Mouse (Mus musculus): ENCODE data around the gene Ctf2. TPM values are rescaled to one million over a fixed set of nuclear protein-coding genes. Genes with fewer than 3 reads are reported as not detected.

Ctf2 gene
- polyA plus RNA-seq, 1 experiment from 2014 or later, result 0.19 TPM

DNA sequence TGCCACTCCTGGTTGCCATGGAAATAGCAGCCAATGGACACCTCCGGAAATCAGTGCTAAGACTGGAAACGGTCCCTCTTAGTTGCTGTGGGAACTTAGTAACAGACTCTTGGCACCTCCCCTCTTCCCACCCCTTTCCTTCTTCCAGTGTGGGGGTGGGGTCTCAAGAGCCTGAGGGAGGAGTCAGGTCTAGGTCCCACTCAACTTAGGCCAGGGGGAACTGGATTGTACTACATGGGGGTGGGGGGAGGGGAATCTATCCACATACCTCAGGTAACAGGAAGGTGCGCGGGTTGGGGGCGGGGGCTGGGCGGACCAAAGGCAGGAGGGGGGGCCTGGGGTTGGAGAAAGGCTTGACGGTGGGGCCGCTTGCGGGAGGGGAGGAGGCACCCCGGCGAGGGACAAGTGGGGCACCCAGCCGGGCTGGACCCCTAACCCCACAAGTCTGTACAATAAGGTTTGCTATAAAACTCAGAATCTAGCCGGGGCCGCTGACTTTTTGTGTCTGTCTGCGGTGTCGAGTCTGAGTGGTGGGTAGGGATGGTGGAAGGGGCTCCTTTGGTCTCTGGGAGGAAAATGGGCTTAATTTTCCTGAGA lies 37.1 kb upstream of the Ctf2 start:
- Histone ChIP-seq H3K27me3 (replicated peaks; ENCODE audit: low read depth, poor library complexity, severe bottlenecking) (no peaks in the 10 kb centered on the region), H3K4me1 (peaks cover 45% of the 10 kb centered on the region), H3K27ac (replicated peaks) (peak overlapping the region; percentile 95), H3K9me3 (no peaks in the 10 kb centered on the region), H3K4me3 (peak overlapping the region; percentile 77), H3K36me3 (replicated peaks) (peaks cover 45% of the 10 kb centered on the region)
- DNase-seq (ENCODE audit: low spot score), result peak; percentile 91
- WGBS, result under 1% methylated on average over 16 of the region's 16 CpGs

DNA sequence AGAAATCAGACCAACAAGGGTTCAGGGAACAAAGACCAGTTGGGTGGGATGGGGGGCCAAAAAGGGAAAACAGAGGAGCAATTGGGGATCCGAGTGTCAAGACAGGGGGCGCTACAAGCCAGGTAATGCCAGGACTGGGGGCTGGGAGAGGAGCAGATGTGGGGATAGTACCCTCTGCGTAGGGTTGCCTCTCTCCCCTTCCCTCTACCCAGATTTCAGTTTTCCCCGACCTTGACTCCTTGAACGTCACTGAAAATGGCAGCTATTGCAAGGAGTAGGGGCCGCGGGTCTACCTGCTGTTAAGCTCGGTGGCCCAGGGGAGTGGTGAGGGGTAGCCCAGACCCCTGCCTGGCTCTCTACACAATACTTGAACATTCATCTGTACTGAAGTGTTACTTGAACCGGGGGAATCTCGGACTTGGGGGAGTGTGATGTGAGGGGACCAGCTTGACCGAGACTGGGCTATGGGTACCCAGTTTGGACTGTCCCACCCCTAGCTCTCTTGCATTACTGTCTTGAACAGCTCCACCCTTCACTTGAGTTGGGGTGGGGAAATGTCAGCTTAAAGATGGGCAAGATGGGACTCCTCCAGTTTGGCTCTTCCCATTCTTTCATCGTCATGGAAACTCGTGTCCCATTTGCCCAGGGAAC lies 36.5 kb upstream of the Ctf2 start:
- no peak for DNase-seq (ENCODE audit: low spot score)
- no peaks in the 10 kb centered on the region for H3K27me3 ChIP-seq (replicated peaks; ENCODE audit: low read depth, poor library complexity, severe bottlenecking)
- peak overlapping the region; percentile 77 for H3K4me3 ChIP-seq

DNA sequence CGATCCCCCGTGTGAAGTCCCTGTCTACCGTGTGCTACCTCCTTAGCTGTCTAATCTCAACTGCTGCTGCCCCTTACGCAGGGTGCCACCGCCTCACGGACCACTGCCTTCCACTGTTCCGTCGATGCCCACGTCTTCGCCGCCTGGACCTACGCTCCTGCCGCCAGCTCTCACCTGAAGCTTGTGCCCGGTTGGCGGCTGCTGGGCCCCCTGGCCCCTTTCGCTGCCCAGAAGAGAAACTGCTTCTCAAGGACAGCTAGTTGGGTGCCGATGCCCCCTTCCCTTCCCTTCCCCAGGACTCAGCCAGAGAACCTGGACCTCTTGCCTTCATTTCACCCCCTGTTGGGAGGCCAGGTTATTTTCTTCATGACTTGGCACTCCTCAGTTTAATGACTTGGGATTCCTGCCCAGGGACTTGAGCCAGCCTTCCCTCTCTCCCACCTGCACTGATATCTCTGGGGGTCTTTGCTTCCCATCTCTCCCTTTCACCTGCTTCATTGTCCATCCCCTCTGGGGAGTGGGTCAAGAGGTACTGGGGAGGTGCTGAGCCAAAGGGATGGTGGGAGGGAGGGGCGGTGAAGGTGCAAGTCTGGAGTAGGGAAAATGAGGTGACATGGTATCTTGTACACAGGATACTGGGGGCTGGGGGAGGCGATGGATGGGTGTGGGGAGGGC lies 35.8 kb upstream of the Ctf2 start:
- Histone ChIP-seq H3K9me3 (no peaks in the 10 kb centered on the region), H3K4me3 (peak overlapping the region; percentile 77; the same call in 1 of the 2 replicates), H3K36me3 (replicated peaks) (peaks cover 57% of the 10 kb centered on the region), H3K27ac (replicated peaks) (0 out of 2 replicates have a peak overlapping the region, but pooled peaks have one; percentile 37), H3K27me3 (replicated peaks; ENCODE audit: low read depth, poor library complexity, severe bottlenecking) (no peaks in the 10 kb centered on the region), H3K4me1 (peaks cover 39% of the 10 kb centered on the region)
- WGBS, result 92% methylated on average over 19 of the region's 19 CpGs
- DNase-seq (ENCODE audit: low spot score), result no peak

More for the DNA sequence above, 36.5 kb upstream of the Ctf2 start:
- WGBS, result 51% methylated on average over 13 of the region's 13 CpGs
- H3K27ac ChIP-seq (replicated peaks), result peak overlapping the region; percentile 37
- no peaks in the 10 kb centered on the region for H3K9me3 ChIP-seq
- H3K4me1 ChIP-seq, result peaks cover 39% of the 10 kb centered on the region
- H3K36me3 ChIP-seq (replicated peaks), result peaks cover 52% of the 10 kb centered on the region

DNA sequence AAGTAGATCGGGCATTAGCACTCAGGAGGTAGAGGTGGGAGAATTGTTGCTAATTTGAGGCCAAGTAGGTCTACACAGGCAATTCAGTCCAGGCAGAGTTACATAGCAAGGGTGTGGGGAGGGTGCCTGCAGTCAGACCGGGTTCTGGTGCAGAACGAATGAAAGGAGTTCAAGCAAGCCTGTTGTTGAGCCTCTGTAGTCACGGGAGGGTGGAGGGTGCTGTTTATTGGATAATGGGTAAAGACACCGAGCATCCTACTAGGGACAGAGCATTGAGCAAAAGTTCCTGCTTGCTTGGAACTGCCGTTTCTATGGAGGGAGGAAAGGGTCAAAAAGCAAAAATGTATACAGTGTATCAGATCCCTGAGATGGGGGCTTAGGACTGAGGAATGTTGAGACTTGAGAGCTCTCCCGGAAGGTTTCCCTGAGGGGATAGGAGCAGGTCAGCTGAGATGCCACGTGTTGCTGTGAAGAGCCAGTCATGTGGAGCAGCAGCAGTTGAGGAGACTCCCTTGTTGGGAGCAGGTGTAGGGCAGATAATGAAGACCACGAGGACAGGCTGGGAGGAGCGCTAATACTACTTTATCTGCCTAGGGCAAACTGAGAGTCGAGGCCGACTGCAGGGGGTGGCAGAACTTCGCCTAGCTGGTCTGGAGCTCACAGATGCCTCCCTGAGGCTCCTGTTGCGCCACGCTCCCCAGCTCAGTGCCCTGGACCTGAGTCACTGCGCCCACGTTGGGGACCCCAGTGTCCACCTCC lies 35.1 kb upstream of the Ctf2 start:
- H3K4me3 ChIP-seq, result no peak overlapping the region

DNA sequence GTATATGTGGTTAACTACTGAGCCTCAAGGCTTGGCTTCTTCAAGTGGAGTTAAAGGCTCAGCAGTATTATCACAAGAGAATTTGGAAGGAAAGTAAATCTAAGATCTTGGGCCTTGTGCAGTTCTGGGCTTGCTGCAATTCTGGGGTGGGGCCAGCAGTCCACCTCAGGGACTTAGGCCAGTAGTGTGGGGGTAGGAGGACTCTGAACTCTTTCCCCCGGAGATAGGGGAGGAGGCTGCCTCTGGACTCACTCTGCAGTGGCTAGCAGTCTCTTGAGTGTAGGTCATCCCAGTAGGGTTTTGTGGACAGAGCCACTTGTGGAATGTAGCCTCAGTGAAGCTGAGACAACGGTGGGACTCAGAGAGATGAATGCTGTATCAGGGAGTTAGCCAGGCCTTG lies 33.8 kb upstream of the Ctf2 start:
- H3K36me3 ChIP-seq (replicated peaks), result peaks cover 77% of the 10 kb centered on the region
- H3K4me1 ChIP-seq, result peaks cover 31% of the 10 kb centered on the region
- no peaks in the 10 kb centered on the region for H3K27me3 ChIP-seq (replicated peaks; ENCODE audit: low read depth, poor library complexity, severe bottlenecking)
- WGBS, result 85% methylated on average over 2 of the region's 2 CpGs
- H3K27ac ChIP-seq (replicated peaks), result no peak overlapping the region
- no peaks in the 10 kb centered on the region for H3K9me3 ChIP-seq
- no peak for DNase-seq (ENCODE audit: low spot score)
- H3K4me3 ChIP-seq, result no peak overlapping the region

More for the DNA sequence above, 35.1 kb upstream of the Ctf2 start:
- Histone ChIP-seq H3K4me1 (peaks cover 39% of the 10 kb centered on the region), H3K9me3 (no peaks in the 10 kb centered on the region), H3K27ac (replicated peaks) (no peak overlapping the region), H3K27me3 (replicated peaks; ENCODE audit: low read depth, poor library complexity, severe bottlenecking) (no peaks in the 10 kb centered on the region), H3K36me3 (replicated peaks) (peaks cover 64% of the 10 kb centered on the region)
- WGBS, result 81% methylated on average over 17 of the region's 17 CpGs
- DNase-seq (ENCODE audit: low spot score), result no peak

DNA sequence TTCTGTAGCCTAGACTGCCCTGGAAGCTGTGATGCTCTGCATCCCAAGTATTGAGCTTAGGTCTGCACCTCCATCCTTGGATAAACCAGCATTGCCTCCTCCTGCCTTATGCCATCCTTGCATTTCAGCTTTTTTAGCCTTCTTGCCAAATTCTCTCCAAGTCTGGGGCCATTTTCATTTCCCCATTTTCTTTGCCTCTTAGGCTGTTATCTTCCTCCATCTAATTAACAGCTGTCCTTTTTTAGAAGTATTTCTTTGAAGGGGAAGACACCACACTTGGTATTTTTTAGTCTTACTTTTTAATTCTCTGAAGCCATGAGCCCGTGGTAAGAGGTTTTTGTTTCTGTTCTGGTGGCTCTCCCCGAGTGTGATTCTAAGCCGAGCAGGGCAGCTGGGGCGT lies 31.7 kb upstream of the Ctf2 start:
- no peaks in the 10 kb centered on the region for H3K9me3 ChIP-seq
- WGBS, result 90% methylated on average over 4 of the region's 4 CpGs
- H3K27me3 ChIP-seq (replicated peaks; ENCODE audit: low read depth, poor library complexity, severe bottlenecking), result no peaks in the 10 kb centered on the region
- H3K36me3 ChIP-seq (replicated peaks), result peaks cover 98% of the 10 kb centered on the region
- no peak overlapping the region for H3K27ac ChIP-seq (replicated peaks)
- no peak for DNase-seq (ENCODE audit: low spot score)
- no peak overlapping the region for H3K4me3 ChIP-seq
- H3K4me1 ChIP-seq, result peaks cover 18% of the 10 kb centered on the region

DNA sequence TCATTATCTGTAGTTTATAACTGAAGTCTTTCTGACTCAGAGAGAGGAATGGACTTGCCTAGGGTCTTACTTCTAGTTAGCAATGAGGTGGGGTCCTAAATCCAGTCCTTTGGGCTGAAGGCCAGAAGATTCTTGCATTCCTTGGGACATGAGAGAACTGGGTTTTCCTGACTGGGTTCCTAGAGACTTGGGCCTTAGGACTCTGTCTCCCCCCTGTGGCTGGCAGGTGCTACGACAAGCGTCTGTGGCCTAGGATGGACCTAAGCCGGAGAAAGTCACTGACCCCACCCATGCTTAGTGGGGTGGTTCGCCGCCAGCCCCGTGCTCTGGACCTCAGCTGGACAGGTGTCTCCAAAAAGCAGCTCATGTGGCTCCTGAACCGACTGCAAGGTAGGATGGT lies 29.1 kb upstream of the Ctf2 start:
- Histone ChIP-seq H3K9me3 (no peaks in the 10 kb centered on the region), H3K27me3 (replicated peaks; ENCODE audit: low read depth, poor library complexity, severe bottlenecking) (no peaks in the 10 kb centered on the region), H3K4me1 (peaks cover 19% of the 10 kb centered on the region), H3K27ac (replicated peaks) (no peak overlapping the region), H3K4me3 (no peak overlapping the region), H3K36me3 (replicated peaks) (peaks cover 98% of the 10 kb centered on the region)
- peak; percentile 72 for DNase-seq (ENCODE audit: low spot score)
- WGBS, result 52% methylated on average over 7 of the region's 7 CpGs

DNA sequence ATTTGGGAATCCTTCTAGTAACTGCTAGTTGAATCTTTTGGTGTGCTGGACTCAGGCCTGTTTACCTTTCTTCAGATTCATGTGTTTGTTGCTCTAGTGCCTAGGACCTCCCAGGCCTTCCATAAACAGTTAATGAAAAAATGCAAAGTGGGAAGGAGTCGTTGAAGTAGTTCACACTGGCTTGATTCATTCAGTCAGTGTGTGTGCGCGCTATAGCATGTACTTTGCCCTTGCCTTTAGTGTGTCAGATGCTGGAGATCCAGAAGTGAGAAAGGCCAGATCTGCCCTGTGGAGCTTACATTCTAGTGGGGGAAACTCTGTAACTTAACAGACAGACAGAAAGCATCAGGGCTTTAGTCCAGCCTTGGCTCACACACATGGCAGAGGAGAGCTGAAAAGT lies 28.5 kb upstream of the Ctf2 start:
- Histone ChIP-seq H3K9me3 (no peaks in the 10 kb centered on the region), H3K27ac (replicated peaks) (no peak overlapping the region), H3K36me3 (replicated peaks) (peaks cover 98% of the 10 kb centered on the region), H3K4me1 (peaks cover 23% of the 10 kb centered on the region), H3K4me3 (no peak overlapping the region), H3K27me3 (replicated peaks; ENCODE audit: low read depth, poor library complexity, severe bottlenecking) (no peaks in the 10 kb centered on the region)
- DNase-seq (ENCODE audit: low spot score), result no peak
- 93% methylated on average over 3 of the region's 3 CpGs for WGBS

DNA sequence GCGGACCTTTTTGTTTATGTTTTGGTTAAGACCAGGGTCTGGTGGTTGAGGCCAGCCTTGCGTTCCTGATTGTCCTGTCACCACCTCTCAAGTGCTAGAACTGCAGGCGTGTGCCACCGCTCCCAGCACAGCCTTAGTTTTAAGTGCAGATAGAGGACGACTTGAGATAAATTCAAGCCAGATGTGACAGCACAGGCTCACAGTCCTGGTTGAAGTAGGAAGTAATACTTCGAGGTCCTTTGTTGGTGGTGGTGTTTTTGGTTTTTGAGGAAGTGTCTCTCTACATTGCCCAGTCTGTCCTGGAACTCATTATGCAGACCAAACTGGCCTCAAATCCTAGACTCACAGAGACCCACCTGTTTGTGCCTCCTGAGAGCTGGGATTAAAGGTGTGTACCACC lies 27.8 kb upstream of the Ctf2 start:
- 52% methylated on average over 6 of the region's 6 CpGs for WGBS
- Histone ChIP-seq H3K27ac (replicated peaks) (no peak overlapping the region), H3K4me3 (no peak overlapping the region), H3K36me3 (replicated peaks) (peaks cover 98% of the 10 kb centered on the region), H3K4me1 (peaks cover 25% of the 10 kb centered on the region), H3K9me3 (no peaks in the 10 kb centered on the region), H3K27me3 (replicated peaks; ENCODE audit: low read depth, poor library complexity, severe bottlenecking) (no peaks in the 10 kb centered on the region)
- no peak for DNase-seq (ENCODE audit: low spot score)

DNA sequence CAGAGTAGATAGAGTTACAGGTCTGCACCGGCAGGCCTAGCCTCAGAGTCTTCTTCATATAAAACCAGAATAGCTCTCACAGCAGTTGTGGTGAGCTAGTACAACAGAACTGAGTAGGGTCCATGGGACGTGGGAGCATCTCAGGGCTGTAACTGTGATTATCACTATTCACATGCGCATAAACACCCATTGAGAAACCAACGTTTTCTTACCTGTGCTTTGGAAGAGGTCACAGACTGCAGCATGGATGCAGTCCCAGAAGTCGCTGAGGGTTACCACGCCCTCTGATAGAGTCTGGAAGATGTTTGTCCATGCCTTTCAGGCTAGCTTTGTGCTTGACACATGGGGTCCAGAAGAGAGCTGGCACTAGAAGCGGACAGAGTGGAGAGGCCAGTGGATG lies 21.8 kb upstream of the Ctf2 start:
- peaks cover 29% of the 10 kb centered on the region for H3K4me1 ChIP-seq
- no peaks in the 10 kb centered on the region for H3K27me3 ChIP-seq (replicated peaks; ENCODE audit: low read depth, poor library complexity, severe bottlenecking)
- H3K4me3 ChIP-seq, result no peak overlapping the region
- peaks cover 100% of the 10 kb centered on the region for H3K36me3 ChIP-seq (replicated peaks)
- WGBS, result 93% methylated on average over 7 of the region's 7 CpGs
- H3K9me3 ChIP-seq, result no peaks in the 10 kb centered on the region
- no peak for DNase-seq (ENCODE audit: low spot score)
- no peak overlapping the region for H3K27ac ChIP-seq (replicated peaks)

DNA sequence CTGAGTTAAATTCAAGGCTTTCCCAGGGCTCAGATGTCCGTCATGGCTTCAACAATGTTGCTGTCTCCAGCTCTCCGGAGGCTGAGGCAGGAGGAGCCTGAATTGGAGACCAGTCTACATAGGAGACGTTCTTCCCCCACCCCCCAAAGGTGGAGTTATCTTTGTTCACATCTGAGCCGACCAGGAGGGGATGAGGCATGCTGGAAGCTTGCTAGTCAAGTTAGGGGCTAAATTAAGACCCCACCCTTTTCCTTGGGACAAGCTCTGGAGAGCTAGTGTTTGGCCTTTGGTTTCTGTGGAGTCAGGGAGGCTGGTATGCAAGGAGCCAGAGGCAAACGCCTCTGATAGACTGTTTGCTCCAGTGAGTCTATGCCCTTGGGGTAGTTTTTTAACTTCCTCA lies 21.2 kb upstream of the Ctf2 start:
- Histone ChIP-seq H3K27ac (replicated peaks) (no peak overlapping the region), H3K9me3 (no peaks in the 10 kb centered on the region), H3K4me3 (no peak overlapping the region), H3K4me1 (peaks cover 33% of the 10 kb centered on the region), H3K27me3 (replicated peaks; ENCODE audit: low read depth, poor library complexity, severe bottlenecking) (no peaks in the 10 kb centered on the region), H3K36me3 (replicated peaks) (peaks cover 100% of the 10 kb centered on the region)
- no peak for DNase-seq (ENCODE audit: low spot score)
- WGBS, result 75% methylated on average over 5 of the region's 5 CpGs

DNA sequence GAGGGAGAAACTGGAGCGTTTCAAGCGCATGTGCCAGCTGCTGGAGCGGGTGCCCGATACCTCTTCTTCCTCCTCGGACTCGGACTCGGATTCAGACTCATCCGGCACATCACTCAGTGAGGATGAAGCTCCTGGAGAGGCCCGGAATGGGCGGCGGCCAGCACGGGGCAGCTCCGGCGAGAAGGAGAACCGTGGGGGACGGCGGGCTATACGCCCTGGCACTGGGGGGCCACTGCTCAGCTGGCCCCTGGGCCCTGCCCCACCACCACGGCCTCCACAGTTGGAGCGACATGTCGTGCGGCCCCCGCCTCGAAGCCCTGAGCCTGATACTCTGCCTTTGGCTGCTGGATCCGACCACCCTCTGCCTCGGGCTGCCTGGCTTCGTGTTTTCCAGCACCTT lies 20.1 kb upstream of the Ctf2 start:
- no peak overlapping the region for H3K27ac ChIP-seq (replicated peaks)
- peaks cover 43% of the 10 kb centered on the region for H3K4me1 ChIP-seq
- peaks cover 96% of the 10 kb centered on the region for H3K36me3 ChIP-seq (replicated peaks)
- 92% methylated on average over 27 of the region's 27 CpGs for whole genome bisulfite sequencing
- H3K4me3 ChIP-seq, result 0 out of 2 replicates have a peak overlapping the region, but pooled peaks have one; percentile 16
- H3K27me3 ChIP-seq (replicated peaks; ENCODE audit: low read depth, poor library complexity, severe bottlenecking), result no peaks in the 10 kb centered on the region
- no peak for DNase-seq (ENCODE audit: low spot score)
- H3K9me3 ChIP-seq, result no peaks in the 10 kb centered on the region

Data from embryonic facial prominence, embryonic 10.5 days (tissue).